Comparison of ENCODE assay signal across 33 mouse cellular contexts in the genomic region with DNA sequence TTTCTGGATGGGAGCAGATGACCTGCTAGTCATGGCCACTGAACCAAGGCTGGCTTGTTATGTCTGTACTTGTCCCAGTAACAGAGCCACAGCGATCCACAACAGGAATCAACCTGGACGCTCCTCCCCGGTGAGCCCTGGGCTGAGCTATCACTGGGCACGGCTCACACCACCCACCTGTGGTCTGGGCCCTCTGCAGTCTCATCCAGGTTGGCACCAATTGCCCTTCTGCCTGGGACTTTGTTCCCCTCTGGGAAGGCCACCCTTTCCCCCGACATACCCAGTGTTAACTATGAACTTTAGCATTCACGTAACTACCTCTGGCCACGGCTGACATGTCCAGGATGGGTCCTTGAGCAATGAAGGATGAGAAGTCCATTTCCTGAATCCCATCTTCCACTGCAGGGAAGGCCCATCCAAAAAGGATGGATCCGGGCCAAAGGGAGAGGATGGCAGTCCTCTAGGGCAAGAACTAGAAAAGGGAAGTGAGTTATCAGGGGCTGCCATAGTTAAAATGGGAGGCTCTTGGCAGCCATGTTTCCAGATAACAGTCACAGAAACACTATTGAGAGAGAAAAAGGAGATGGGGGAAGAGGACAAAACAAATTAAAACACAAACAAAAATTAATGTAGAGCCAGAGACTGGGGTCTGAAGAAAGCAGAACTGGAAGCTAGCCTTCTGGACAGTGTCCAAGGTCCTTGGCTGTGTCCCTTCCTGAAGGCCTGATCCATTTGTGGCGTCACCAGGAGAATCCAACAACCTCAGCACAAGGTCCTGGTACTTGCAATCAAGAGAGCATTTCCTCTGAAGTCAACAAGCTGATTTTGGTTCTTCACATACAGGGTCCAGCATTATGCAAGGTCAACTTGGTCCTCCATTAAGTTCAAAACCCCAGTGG. TPM values are rescaled to one million over a fixed set of nuclear protein-coding genes. Genes with fewer than 3 reads are reported as not detected.
A peak's percentile ranks its signal among the peaks of the same experiment; 100 is the strongest.
DNase-seq lines count a peak whose midpoint lies in the region; ATAC-seq lines count a peak whose summit lies in the region.
"Had no signal": no experiment of that assay in that cellular context is flagged by ENCODE, and none has a peak within 500 bp of the region (broad histone marks: within the 10 kb centered on the region; RNA-seq: fewer than 3 reads in every experiment).

No protein-coding gene starts in this region.

- H3K27ac ChIP-seq in lung, embryonic 16.5 days (ENCODE audit: low read length): 0 out of 2 replicates have a peak overlapping the region, but pooled peaks have one; percentile 2
- H3K27ac ChIP-seq: embryonic facial prominence, embryonic 10.5 days; embryonic facial prominence, embryonic 15.5 days; forebrain, embryonic 13.5 days; liver, embryonic 12.5 days; midbrain, embryonic 12.5 days; neural tube, embryonic 12.5 days had no signal

- no peaks in the 10 kb centered on the region for H3K36me3 ChIP-seq in lung, embryonic 16.5 days (ENCODE audit: control insufficient read depth, insufficient read depth, low read length)
- H3K36me3 ChIP-seq: embryonic facial prominence, embryonic 10.5 days; embryonic facial prominence, embryonic 15.5 days; G1E; liver, embryonic 12.5 days; midbrain, embryonic 12.5 days; neural tube, embryonic 12.5 days had no signal

- no peak overlapping the region for H3K9ac ChIP-seq in lung, embryonic 16.5 days (ENCODE audit: low read length)
- H3K9ac ChIP-seq: embryonic facial prominence, embryonic 15.5 days; forebrain, embryonic 13.5 days; liver, embryonic 12.5 days; liver, postnatal 0 days; midbrain, embryonic 12.5 days; neural tube, embryonic 12.5 days had no signal

- H3K4me1 ChIP-seq in lung, embryonic 16.5 days (replicated peaks; ENCODE audit: control insufficient read depth, insufficient read depth, low read length): peaks cover 33% of the 10 kb centered on the region
- H3K4me1 ChIP-seq: liver, embryonic 12.5 days; megakaryocyte, embryonic 14.5 days; midbrain, embryonic 12.5 days had no signal

- DNase-seq in adrenal gland, postnatal 10 days: peak; percentile 57
- DNase-seq in adrenal gland, adult 18-20 months (ENCODE audit: low spot score in 2 of 2): no peak
- peak; percentile 34 to 63 for DNase-seq in kidney, adult 8-10 months
- DNase-seq in kidney, postnatal 10 days: no peak
- DNase-seq in lung, postnatal 14 days: no peak
- DNase-seq in spleen, adult 12 weeks (ENCODE audit: low spot score): no peak
- DNase-seq: cerebellum, adult 8-10 months; cerebellum, postnatal 25 days; gastrocnemius, postnatal 14 days; layer of hippocampus, postnatal 36 days; left cerebral cortex, postnatal 4 days; liver, postnatal 0 days; lung, postnatal 36 days; right cerebral cortex, postnatal 4 days; thymus, postnatal 4 days had no signal

- 78% methylated on average over 9 of the region's 9 CpGs for WGBS in lung, embryonic 16.5 days

- H3K4me2 ChIP-seq in lung, embryonic 16.5 days (ENCODE audit: low read depth, low read length): no peak overlapping the region
- H3K4me2 ChIP-seq: embryonic facial prominence, embryonic 15.5 days; forebrain, embryonic 13.5 days; liver, embryonic 12.5 days; midbrain, embryonic 12.5 days; neural tube, embryonic 12.5 days had no signal

- H3K4me3 ChIP-seq in lung, embryonic 16.5 days (ENCODE audit: low read length): no peak overlapping the region
- H3K4me3 ChIP-seq: embryonic facial prominence, embryonic 10.5 days; embryonic facial prominence, embryonic 15.5 days; forebrain, embryonic 13.5 days; liver, embryonic 12.5 days; megakaryocyte, embryonic 14.5 days; midbrain, embryonic 12.5 days; myocyte; neural tube, embryonic 12.5 days had no signal

- H3K27me3 ChIP-seq in lung, embryonic 16.5 days (ENCODE audit: control insufficient read depth, insufficient read depth, low read depth, low read length): no peaks in the 10 kb centered on the region
- H3K27me3 ChIP-seq: embryonic facial prominence, embryonic 15.5 days; forebrain, embryonic 13.5 days; midbrain, embryonic 12.5 days; neural tube, embryonic 12.5 days had no signal

- H3K9me3 ChIP-seq in lung, embryonic 16.5 days (ENCODE audit: control insufficient read depth, low read length): no peaks in the 10 kb centered on the region
- H3K9me3 ChIP-seq: embryonic facial prominence, embryonic 10.5 days; embryonic facial prominence, embryonic 15.5 days; forebrain, embryonic 13.5 days; G1E; liver, embryonic 12.5 days; megakaryocyte, embryonic 14.5 days; midbrain, embryonic 12.5 days; neural tube, embryonic 12.5 days had no signal

- no peak for ATAC-seq in lung, embryonic 16.5 days (ENCODE audit: low read depth)
- ATAC-seq: forebrain, embryonic 13.5 days; hindbrain, embryonic 16.5 days; liver, embryonic 12.5 days; liver, postnatal 0 days had no signal

RNA-seq across cellular contexts. Expression of a gene that starts 26.6 kb away (rescaled TPM):
- not detected for total RNA-seq in adrenal gland, postnatal 10 days (2021)
- not detected for total RNA-seq in adrenal gland, adult 18-20 months (2021)
- 0.58 and 1.1 TPM in 2 replicates for polyA plus RNA-seq in lung, embryonic 16.5 days (2015; fragmentation: Nextera tagmentation; extraction: Ambion mirVana)
- total RNA-seq: gastrocnemius, postnatal 14 days; granulocyte monocyte progenitor cell, adult 5-6 weeks; heart, postnatal 25 days had no signal
- polyA plus RNA-seq: forebrain, embryonic 13.5 days; G1E; hindbrain, embryonic 11.5 days; intestine, embryonic 14.5 days; large intestine, adult 2 months; liver, embryonic 12.5 days; liver, postnatal 0 days; myocyte; neural tube, embryonic 12.5 days; stomach, embryonic 14.5 days; testis, adult 2 months had no signal

RNA-seq across cellular contexts. Expression of a gene that starts 38.5 kb away (rescaled TPM):
- under 1 TPM; 0.09 TPM for total RNA-seq in adrenal gland, postnatal 10 days (2021)
- total RNA-seq in adrenal gland, adult 18-20 months (2021): not detected
- 0.94 and 1.7 TPM in 2 replicates for polyA plus RNA-seq in lung, embryonic 16.5 days (2015; fragmentation: Nextera tagmentation; extraction: Ambion mirVana)
- total RNA-seq: heart, postnatal 25 days had no signal
- polyA plus RNA-seq: G1E had no signal

Comparison
In these comparisons a context has a peak if more than half of its experiments do, and no peak if none do; other contexts are left out.
1. DNase-seq: peak in adrenal gland, postnatal 10 days (single experiment) and kidney, adult 8-10 months (2 of 2); none in adrenal gland, adult 18-20 months (0 of 2), kidney, postnatal 10 days (single experiment), lung, postnatal 14 days (single experiment) and spleen, adult 12 weeks (single experiment).